Mouse (Mus musculus) G1E (cell line): ENCODE data around the gene Zfyve21.

Experiments
- CTCF ChIP-seq: IDR thresholded peaks from 2 replicates; pipeline ENCODE4 v1.5.1; 2012; ENCODE audit warnings: low read depth, low read length, inconsistent platforms, mixed read lengths
- GATA1 ChIP-seq: IDR thresholded peaks from 2 replicates; pipeline ENCODE4 v1.6.1; 2012; ENCODE audit warnings: borderline replicate concordance, low read length, inconsistent platforms, mixed read lengths

GRCm38 (mm10) chr12:111790090-111790489 is 23.9 kb upstream of the Zfyve21 start:
- TF ChIP-seq CTCF, result no peak
- no peak for TF ChIP-seq GATA1
